Mouse (Mus musculus): ENCODE data around the gene Fbxl12. TPM values are rescaled to one million over a fixed set of nuclear protein-coding genes. Genes with fewer than 3 reads are reported as not detected.
"Not testable (repeated sequence)": the region's sequence is repeated elsewhere in the genome, so short reads cannot be mapped to it uniquely, and the experiment has no call there.

Gene Fbxl12
- total RNA-seq (2014; fragmentation: Nextera tagmentation) = 25.6 and 34.2 TPM in 2 replicates
- total RNA-seq (2017) = 6.3 and 7.9 TPM in 2 replicates
- polyA plus RNA-seq (2012) = 15.4 and 22.0 TPM in 2 replicates

DNA sequence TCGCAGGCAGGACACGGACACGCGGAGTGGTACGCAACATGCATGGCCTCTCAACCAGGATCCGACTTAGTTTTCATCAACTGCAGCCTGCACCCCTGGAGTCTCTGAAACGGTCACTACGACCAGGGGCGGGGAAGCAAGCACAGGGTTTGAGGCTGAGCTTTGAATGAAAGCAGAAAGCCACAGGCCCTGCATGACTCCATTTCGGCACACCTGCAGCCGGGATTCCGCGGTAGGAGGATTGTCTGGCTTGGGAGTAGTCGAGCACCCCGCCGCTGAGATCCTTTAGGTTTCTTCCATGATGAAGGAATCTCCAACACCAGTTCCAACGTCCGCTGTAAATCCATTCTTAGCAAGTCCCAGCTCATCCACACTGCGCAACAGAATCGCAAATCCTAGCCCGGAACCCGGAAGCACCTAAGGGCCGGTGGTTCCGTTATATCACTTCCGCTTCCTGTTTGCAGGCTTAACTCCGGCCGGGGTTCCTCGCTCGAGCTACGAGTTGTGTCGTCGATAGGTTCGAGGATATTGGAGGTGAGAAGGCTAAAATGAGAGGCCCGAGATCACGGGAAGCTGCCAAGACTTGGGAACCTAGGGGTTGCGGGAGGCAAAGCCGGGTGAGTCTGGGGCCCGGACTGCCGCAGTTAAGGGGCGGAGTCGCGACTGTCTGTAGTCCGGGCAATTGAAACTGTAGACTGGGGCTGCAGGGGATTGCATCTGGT lies at the start of gene Fbxl12:
Gene Fbxl12, minus strand, starts transcription at position 408 of the 722 bp plus-strand sequence.
- no peaks in the 10 kb centered on the region for H3K9me3 ChIP-seq (replicated peaks)
- peak within 1 kb of the TSS; percentile 92 for H3K4me3 ChIP-seq (ENCODE audit: low read depth, low read length)
- ATAC-seq (ENCODE audit: extremely low read depth, insufficient number of reproducible peaks, low FRiP score, poor library complexity, severe bottlenecking) (peak; percentile 46; the same call in 1 of the 2 replicates), DNase-seq (ENCODE audit: low spot score) (peak; percentile 75)
- no peaks in the 10 kb centered on the region for H3K27me3 ChIP-seq (ENCODE audit: insufficient read depth, low read length)
- TF ChIP-seq GATA1 (IDR thresholded peaks at IDR 0.05; ENCODE audit: borderline replicate concordance, low read length) (no peak), GATA2 (IDR thresholded peaks at IDR 0.05; ENCODE audit: borderline replicate concordance, low read depth, low read length) (no peak), POLR2AphosphoS5 (IDR thresholded peaks at IDR 0.05; ENCODE audit: insufficient replicate concordance, low read depth, low read length) (no peak), TAL1 (conservative IDR thresholded peaks at IDR 0.05; ENCODE audit: low read depth, low read length) (no peak)
- H3K36me3 ChIP-seq (replicated peaks) = peaks cover 58% of the 10 kb centered on the region
- H3K4me1 ChIP-seq (ENCODE audit: insufficient read depth, low read depth, low read length) = peaks cover 60% of the 10 kb centered on the region

DNA sequence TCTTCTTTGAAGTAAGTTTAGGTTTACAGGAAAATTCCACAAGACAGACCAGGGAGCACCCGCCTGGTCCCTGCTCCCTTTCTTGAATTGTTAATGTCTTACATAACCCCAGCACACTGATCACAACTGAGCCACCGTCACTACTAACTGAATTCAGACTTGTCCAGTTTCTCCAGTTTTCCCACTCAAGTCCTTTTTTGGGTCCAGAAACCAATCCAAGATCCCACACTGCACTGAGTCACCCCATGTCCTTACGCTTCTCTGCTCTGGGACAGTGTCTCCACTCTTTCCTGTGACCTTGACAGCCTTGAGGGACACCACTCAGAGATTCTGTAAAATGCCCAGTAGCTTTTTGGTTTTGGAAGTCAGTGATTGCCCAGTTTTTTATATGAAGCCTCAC lies 48.3 kb upstream of the Fbxl12 start:
- Histone ChIP-seq H3K9me3 (replicated peaks) (no peaks in the 10 kb centered on the region), H3K4me1 (ENCODE audit: insufficient read depth, low read depth, low read length) (no peaks in the 10 kb centered on the region), H3K27me3 (ENCODE audit: insufficient read depth, low read length) (peaks cover 32% of the 10 kb centered on the region), H3K4me3 (ENCODE audit: low read depth, low read length) (no peak overlapping the region), H3K36me3 (replicated peaks) (no peaks in the 10 kb centered on the region)
- no peak for ATAC-seq (ENCODE audit: extremely low read depth, insufficient number of reproducible peaks, low FRiP score, poor library complexity, severe bottlenecking)
- DNase-seq (ENCODE audit: low spot score) = no peak
- TF ChIP-seq CTCF (IDR thresholded peaks at IDR 0.05; ENCODE audit: low read depth, low read length) = no peak
- TF ChIP-seq POLR2AphosphoS5 (IDR thresholded peaks at IDR 0.05; ENCODE audit: insufficient replicate concordance, low read depth, low read length) = no peak
- no peak for TF ChIP-seq TAL1 (conservative IDR thresholded peaks at IDR 0.05; ENCODE audit: low read depth, low read length)
- TF ChIP-seq GATA2 (IDR thresholded peaks at IDR 0.05; ENCODE audit: borderline replicate concordance, low read depth, low read length) = no peak
- TF ChIP-seq GATA1 (IDR thresholded peaks at IDR 0.05; ENCODE audit: borderline replicate concordance, low read length) = no peak

DNA sequence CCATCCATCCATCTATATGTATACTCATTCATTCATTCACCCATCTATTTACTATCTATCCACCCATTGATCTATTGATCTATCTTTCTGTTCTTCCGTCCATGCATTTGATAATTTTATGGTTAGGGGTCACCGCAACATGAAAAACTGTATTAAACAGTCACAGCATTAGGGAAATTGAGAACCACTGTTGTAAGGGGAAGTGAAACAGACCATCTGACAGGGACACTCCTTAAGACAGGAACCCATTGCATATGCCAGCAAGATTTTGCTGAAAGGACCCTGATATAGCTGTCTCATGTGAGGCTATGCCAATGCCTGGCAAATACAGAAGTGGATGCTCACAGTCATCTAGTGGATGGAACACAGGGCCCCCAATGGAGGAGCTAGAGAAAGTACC lies 45.9 kb upstream of the Fbxl12 start:
- not testable (repeated sequence) for H3K9me3 ChIP-seq (replicated peaks); ATAC-seq (ENCODE audit: extremely low read depth, insufficient number of reproducible peaks, low FRiP score, poor library complexity, severe bottlenecking); H3K36me3 ChIP-seq (replicated peaks); H3K4me3 ChIP-seq (ENCODE audit: low read depth, low read length); H3K4me1 ChIP-seq (ENCODE audit: insufficient read depth, low read depth, low read length); DNase-seq (ENCODE audit: low spot score)
- peaks cover 26% of the 10 kb centered on the region for H3K27me3 ChIP-seq (ENCODE audit: insufficient read depth, low read length)

DNA sequence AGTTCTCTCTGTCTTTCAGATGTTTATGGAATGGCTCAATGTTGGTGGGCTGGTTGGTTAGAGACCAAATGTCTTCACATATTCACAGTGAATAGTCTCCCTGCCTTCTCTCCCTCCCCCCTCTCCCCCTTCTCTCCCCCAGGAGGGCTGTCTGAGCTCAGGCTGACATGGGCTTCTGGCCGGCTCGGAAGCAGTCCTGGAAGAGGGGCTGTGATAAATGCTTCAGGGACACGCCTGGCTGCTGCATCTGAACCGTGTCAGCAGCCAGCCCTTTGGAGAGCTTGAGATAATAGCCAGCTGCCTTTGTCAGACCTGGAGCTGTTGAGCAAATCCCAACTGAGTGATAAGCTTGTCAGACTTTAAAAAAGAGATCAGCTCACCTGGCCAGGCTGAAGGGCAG lies 45.3 kb upstream of the Fbxl12 start:
- no peaks in the 10 kb centered on the region for H3K9me3 ChIP-seq (replicated peaks)
- no peaks in the 10 kb centered on the region for H3K4me1 ChIP-seq (ENCODE audit: insufficient read depth, low read depth, low read length)
- H3K4me3 ChIP-seq (ENCODE audit: low read depth, low read length) = no peak overlapping the region
- no peak for ATAC-seq (ENCODE audit: extremely low read depth, insufficient number of reproducible peaks, low FRiP score, poor library complexity, severe bottlenecking)
- no peaks in the 10 kb centered on the region for H3K36me3 ChIP-seq (replicated peaks)
- no peak for DNase-seq (ENCODE audit: low spot score)
- H3K27me3 ChIP-seq (ENCODE audit: insufficient read depth, low read length) = peaks cover 24% of the 10 kb centered on the region
- TF ChIP-seq POLR2AphosphoS5 (IDR thresholded peaks at IDR 0.05; ENCODE audit: insufficient replicate concordance, low read depth, low read length) (no peak), GATA1 (IDR thresholded peaks at IDR 0.05; ENCODE audit: borderline replicate concordance, low read length) (no peak)

DNA sequence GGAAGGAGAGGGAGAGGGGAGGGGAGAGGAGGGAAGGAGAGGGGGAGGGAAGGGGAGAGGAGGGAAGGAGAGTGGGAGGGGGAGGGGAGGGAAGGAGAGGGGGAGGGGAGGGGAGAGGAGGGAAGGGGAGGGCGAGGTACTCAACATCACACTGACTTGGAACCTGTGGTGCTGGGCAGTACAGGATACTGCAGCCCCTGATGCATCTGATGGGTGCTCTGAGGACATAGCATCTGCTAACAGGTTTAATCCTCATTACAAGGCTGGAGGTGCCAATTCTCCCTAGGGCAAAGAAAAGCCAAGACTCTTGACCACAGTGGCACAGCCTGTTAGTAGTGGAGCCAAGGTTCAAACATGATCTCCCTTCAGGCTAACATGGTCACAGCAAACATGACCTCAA lies 44.8 kb upstream of the Fbxl12 start:
- no peak for ATAC-seq (ENCODE audit: extremely low read depth, insufficient number of reproducible peaks, low FRiP score, poor library complexity, severe bottlenecking)
- Histone ChIP-seq H3K9me3 (replicated peaks) (no peaks in the 10 kb centered on the region), H3K4me3 (ENCODE audit: low read depth, low read length) (no peak overlapping the region), H3K4me1 (ENCODE audit: insufficient read depth, low read depth, low read length) (no peaks in the 10 kb centered on the region), H3K36me3 (replicated peaks) (no peaks in the 10 kb centered on the region), H3K27me3 (ENCODE audit: insufficient read depth, low read length) (peaks cover 19% of the 10 kb centered on the region)
- no peak for DNase-seq (ENCODE audit: low spot score)
- no peak for TF ChIP-seq TAL1 (conservative IDR thresholded peaks at IDR 0.05; ENCODE audit: low read depth, low read length)
- TF ChIP-seq GATA2 (IDR thresholded peaks at IDR 0.05; ENCODE audit: borderline replicate concordance, low read depth, low read length) = no peak
- no peak for TF ChIP-seq GATA1 (IDR thresholded peaks at IDR 0.05; ENCODE audit: borderline replicate concordance, low read length)
- TF ChIP-seq POLR2AphosphoS5 (IDR thresholded peaks at IDR 0.05; ENCODE audit: insufficient replicate concordance, low read depth, low read length) = no peak
- TF ChIP-seq CTCF (IDR thresholded peaks at IDR 0.05; ENCODE audit: low read depth, low read length) = no peak

DNA sequence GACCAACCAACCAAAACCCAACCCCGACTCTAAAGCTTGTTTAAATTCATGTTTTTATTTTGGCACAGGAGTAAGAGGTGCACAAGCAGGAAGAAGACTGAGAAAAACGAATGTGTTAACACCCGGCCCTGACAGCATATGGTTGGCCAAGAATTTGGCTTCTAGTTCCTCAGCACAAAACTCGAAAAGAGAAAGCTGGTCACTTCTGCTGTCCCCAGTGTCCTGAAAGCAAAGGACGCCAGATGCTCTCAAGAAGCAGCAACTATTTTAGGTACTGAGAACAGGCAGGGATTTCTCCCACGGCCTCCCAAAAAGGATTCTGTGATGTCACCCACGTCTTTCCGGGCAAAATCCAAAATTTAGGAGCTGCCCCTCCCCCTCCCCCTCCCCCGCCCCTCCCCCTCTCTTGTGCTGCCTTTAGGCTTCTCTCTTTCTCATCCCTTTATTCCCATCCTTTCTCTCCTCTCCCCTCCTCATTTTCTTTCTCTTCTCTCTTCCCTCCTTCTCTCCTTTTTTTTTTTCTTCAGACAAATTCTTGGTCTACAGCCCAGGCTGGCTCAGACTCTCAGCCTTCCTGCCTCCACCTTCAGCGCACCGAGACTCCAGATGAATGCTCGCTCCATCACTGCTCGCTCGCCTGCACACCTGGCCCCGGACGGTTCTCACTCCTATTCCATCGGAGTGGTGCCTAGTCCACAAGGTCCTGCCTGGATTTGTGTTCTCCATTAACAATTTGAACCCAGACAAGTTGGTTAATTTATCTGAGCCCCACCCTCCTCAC lies 40.7 kb upstream of the Fbxl12 start:
- Histone ChIP-seq H3K36me3 (replicated peaks) (no peaks in the 10 kb centered on the region), H3K4me1 (ENCODE audit: insufficient read depth, low read depth, low read length) (no peaks in the 10 kb centered on the region), H3K4me3 (ENCODE audit: low read depth, low read length) (no peak overlapping the region), H3K27me3 (ENCODE audit: insufficient read depth, low read length) (peaks cover 9% of the 10 kb centered on the region), H3K9me3 (replicated peaks) (no peaks in the 10 kb centered on the region)
- ATAC-seq (ENCODE audit: extremely low read depth, insufficient number of reproducible peaks, low FRiP score, poor library complexity, severe bottlenecking) = no peak
- no peak for DNase-seq (ENCODE audit: low spot score)
- no peak for TF ChIP-seq GATA1 (IDR thresholded peaks at IDR 0.05; ENCODE audit: borderline replicate concordance, low read length)
- no peak for TF ChIP-seq GATA2 (IDR thresholded peaks at IDR 0.05; ENCODE audit: borderline replicate concordance, low read depth, low read length)
- TF ChIP-seq POLR2AphosphoS5 (IDR thresholded peaks at IDR 0.05; ENCODE audit: insufficient replicate concordance, low read depth, low read length) = no peak
- TF ChIP-seq CTCF (IDR thresholded peaks at IDR 0.05; ENCODE audit: low read depth, low read length) = no peak
- TF ChIP-seq TAL1 (conservative IDR thresholded peaks at IDR 0.05; ENCODE audit: low read depth, low read length) = no peak
